Mouse (Mus musculus) limb, embryonic 14.5 days (tissue): ENCODE measurements around the gene Tmem199. TPM values are rescaled to one million over a fixed set of nuclear protein-coding genes. Genes with fewer than 3 reads are reported as not detected.

Source experiments
- ATAC-seq: fragments of 200-750 bp; cut with Nextera tagmentation; 2 replicates; pipeline ENCODE4 v1.8.0; 2017; ENCODE audit warnings: low read depth, moderate number of reproducible peaks, moderate TSS enrichment; ENCODE audit not compliant: low FRiP score
- DNase-seq: peaks from one replicate; pipeline ENCODE4 v3.0.0-alpha.2; 2015; ENCODE audit warnings: low spot score
- H3K27ac ChIP-seq: fragments of 300-500 bp; sonication (generic); replicated peaks from 2 replicates; pipeline ENCODE4 v1.5.1; 2014; ENCODE audit warnings: low read depth, mild to moderate bottlenecking, low read length, moderate library complexity, mixed read lengths
- H3K27me3 ChIP-seq: fragments of 300-500 bp; sonication (generic); 2 replicates; pipeline ENCODE4 v1.6.1; 2014; ENCODE audit warnings: low read length, mixed read lengths; ENCODE audit not compliant: control insufficient read depth, insufficient read depth
- H3K36me3 ChIP-seq: fragments of 300-500 bp; sonication (generic); 2 replicates; pipeline ENCODE4 v1.6.1; 2014; ENCODE audit warnings: mild to moderate bottlenecking, low read length, moderate library complexity, mixed read lengths; ENCODE audit not compliant: control insufficient read depth, insufficient read depth
- H3K4me1 ChIP-seq: fragments of 300-500 bp; sonication (generic); 2 replicates; pipeline ENCODE4 v1.6.1; 2014; ENCODE audit warnings: antibody characterized with exemption, low read length, mixed read lengths; ENCODE audit not compliant: control insufficient read depth, insufficient read depth
- H3K4me2 ChIP-seq: fragments of 300-500 bp; sonication (generic); replicated peaks from 2 replicates; pipeline ENCODE4 v1.6.1; 2014; ENCODE audit warnings: low read depth, mild to moderate bottlenecking, low read length, moderate library complexity; ENCODE audit not compliant: severe bottlenecking
- H3K4me3 ChIP-seq: fragments of 300-500 bp; sonication (generic); replicated peaks from 2 replicates; pipeline ENCODE4 v1.5.1; 2014; ENCODE audit warnings: low read length
- H3K9ac ChIP-seq: fragments of 300-500 bp; sonication (generic); 2 replicates; pipeline ENCODE4 v1.6.1; 2014; ENCODE audit warnings: mild to moderate bottlenecking, low read depth, low read length, moderate library complexity; ENCODE audit not compliant: severe bottlenecking
- H3K9me3 ChIP-seq: fragments of 300-500 bp; sonication (generic); 2 replicates; pipeline ENCODE4 v1.6.1; 2016; ENCODE audit warnings: low read length; ENCODE audit not compliant: control insufficient read depth
- POLR2A ChIP-seq: fragments of 200-500 bp; IDR thresholded peaks from 2 replicates; pipeline ENCODE4 v1.8.0; 2012; ENCODE audit warnings: inconsistent platforms, mild to moderate bottlenecking, moderate library complexity, borderline replicate concordance; ENCODE audit not compliant: insufficient read depth, insufficient read length; ENCODE audit errors: extremely low read depth
- WGBS: fragments of 180-500 bp; shearing (Covaris S2); extraction: QIAGEN DNeasy Blood & Tissue Kit; methylation state at CpG from one replicate; pipeline ENCODE4 v1.1.7; 2014; 5-methylcytosine and 5-hydroxymethylcytosine counted together
- polyA plus RNA-seq, 2 experiments: library from polyadenylated mRNA; depleted of rRNA in 1 of 2; stranded (reverse) in 1 of 2; unstranded in 1 of 2; fragments of >200 nt; fragmentation: Nextera tagmentation in 1 of 2; extraction: Ambion mirVana in 1 of 2; gene quantifications; 2 replicates each; pipeline versions ENCODE4 v1.2.1 to v1.2.3; 2012 to 2014

The Tmem199 gene
- polyA plus RNA-seq, 2 experiments, result 39.8 to 40.1 TPM

GRCm38 (mm10) chr11:78544449-78545111, 32.6 kb upstream of the Tmem199 start:
- no peak for TF ChIP-seq POLR2A
- Histone ChIP-seq H3K36me3 (peaks cover 43% of the 10 kb centered on the region), H3K4me3 (no peak overlapping the region), H3K27me3 (no peaks in the 10 kb centered on the region), H3K9ac (no peak overlapping the region), H3K27ac (no peak overlapping the region), H3K4me1 (peaks cover 9% of the 10 kb centered on the region), H3K9me3 (no peaks in the 10 kb centered on the region), H3K4me2 (no peak overlapping the region)
- 91% methylated on average over 7 of the region's 7 CpGs for whole genome bisulfite sequencing
- ATAC-seq, result no peak; the same call in 1 of the 2 replicates
- no peak for DNase-seq

GRCm38 (mm10) chr11:78540358-78540757, 28.4 kb upstream of the Tmem199 start:
- ATAC-seq (no peak), DNase-seq (no peak)
- WGBS, result 78% methylated on average over 3 of the region's 3 CpGs
- Histone ChIP-seq H3K36me3 (peaks cover 52% of the 10 kb centered on the region), H3K4me1 (peaks cover 10% of the 10 kb centered on the region; the same call in 1 of the 2 replicates), H3K27me3 (no peaks in the 10 kb centered on the region), H3K27ac (no peak overlapping the region), H3K4me2 (no peak overlapping the region), H3K4me3 (no peak overlapping the region), H3K9ac (no peak overlapping the region), H3K9me3 (no peaks in the 10 kb centered on the region)
- TF ChIP-seq POLR2A, result no peak

DNA sequence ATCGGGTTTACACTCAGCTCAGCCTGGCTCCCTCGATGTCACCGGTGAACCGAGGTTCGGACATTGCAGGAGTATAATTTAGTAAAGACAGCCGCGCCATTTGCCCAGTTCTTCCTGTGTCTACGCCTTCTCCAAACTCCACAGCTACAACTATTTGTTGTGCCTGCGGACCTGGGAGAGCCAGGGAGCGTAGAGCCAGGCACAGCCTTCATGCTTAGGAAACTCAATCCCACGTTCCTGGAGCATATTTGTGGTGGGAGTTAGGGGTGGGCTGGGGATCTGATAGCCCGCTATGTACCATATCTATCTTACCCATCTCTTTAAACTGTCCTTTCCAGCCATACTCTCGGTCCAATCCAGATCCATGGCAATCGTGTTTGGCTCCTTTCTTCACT, 24.7 kb upstream of the Tmem199 start:
- ATAC-seq, result no peak
- no peak for DNase-seq
- TF ChIP-seq POLR2A, result no peak
- Histone ChIP-seq H3K4me1 (peaks cover 18% of the 10 kb centered on the region), H3K36me3 (peaks cover 32% of the 10 kb centered on the region), H3K27ac (peak overlapping the region; percentile 86), H3K9ac (peak overlapping the region; percentile 87), H3K9me3 (no peaks in the 10 kb centered on the region), H3K4me2 (peak overlapping the region; percentile 74), H3K4me3 (peak overlapping the region; percentile 81), H3K27me3 (no peaks in the 10 kb centered on the region)
- WGBS, result 1% methylated on average over 14 of the region's 14 CpGs

DNA sequence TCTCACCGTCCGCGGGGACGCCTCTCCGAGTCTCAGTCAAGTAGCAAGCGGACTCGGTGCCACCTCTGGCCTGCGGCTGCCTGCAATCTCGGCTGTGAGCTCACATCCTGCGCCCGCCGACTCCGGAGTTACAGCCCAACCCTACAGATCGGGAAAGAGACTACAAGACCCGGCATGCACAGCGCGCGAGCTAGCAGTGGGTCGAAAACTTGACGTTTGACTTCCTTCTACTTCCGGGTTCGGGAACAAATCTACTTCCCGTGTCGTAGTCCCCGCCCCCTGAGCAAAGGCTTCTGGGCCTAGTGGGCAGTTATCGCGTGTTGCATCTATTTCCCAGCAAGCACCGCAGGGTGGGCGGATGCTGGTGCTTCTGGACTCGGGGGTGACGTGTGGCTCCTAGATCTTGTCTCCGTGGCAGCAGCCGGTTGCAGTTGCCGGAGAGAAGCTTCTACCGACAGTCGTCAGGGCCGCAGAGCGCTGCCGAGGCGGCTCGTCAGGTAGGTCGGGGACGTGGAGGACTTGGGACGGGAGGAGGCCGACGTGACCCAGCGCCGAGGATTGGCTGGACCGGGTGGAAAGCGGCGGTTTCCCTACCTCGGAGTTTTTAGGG, 24.2 kb upstream of the Tmem199 start, which contains the start of the genes Tnfaip1 and Ift20:
TSS of gene Tnfaip1 (minus strand) at position 253 of the 610 bp plus-strand sequence.
TSS of gene Ift20 (plus strand) at position 282 of the 610 bp plus-strand sequence.
- Histone ChIP-seq H3K27ac (peak within 1 kb of the TSS; percentile 92), H3K4me3 (peak within 1 kb of the TSS; percentile 81), H3K9me3 (no peaks in the 10 kb centered on the region), H3K27me3 (no peaks in the 10 kb centered on the region), H3K4me1 (peaks cover 18% of the 10 kb centered on the region), H3K9ac (peak within 1 kb of the TSS; percentile 87), H3K36me3 (peaks cover 32% of the 10 kb centered on the region), H3K4me2 (peak within 1 kb of the TSS; percentile 74)
- WGBS, result under 1% methylated on average over 52 of the region's 52 CpGs
- ATAC-seq, result peak; percentile 97
- peak; percentile 54; the same call in 1 of the 2 replicates for TF ChIP-seq POLR2A
- peak; percentile 100 for DNase-seq

DNA sequence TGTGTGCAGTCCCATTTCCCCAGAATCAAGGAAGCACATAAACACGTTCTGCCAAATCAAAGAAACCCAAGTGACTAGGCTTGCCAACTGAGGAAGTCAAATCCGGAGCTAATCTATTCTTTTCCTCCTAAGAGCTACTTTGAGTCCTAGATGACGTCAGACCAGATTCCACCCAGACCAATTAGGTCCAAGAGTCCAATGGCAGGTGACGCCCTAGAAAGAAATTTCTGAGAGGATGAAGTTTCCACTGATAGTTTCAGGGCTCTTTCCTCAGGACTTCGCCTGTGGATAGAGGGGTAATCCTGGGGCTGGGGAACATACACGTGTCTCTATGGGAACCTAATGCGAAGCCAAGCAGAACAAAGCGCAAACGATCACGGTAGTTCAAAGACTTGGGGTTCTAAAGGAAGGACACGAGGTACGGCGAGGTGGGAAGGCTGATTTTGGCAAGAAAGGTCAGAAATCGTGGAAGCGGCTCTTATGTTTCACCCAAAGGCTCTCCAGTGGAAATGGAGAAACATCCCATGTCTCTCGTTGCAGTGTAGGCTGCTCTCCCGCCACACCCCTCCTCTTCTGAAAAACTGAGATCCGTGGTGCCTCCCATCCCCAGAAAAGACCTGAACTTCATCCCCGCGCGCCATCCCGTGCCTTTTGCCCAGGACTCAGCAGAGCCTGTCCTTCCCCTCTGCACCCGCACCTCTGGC, 23.6 kb upstream of the Tmem199 start:
- Histone ChIP-seq H3K9me3 (no peaks in the 10 kb centered on the region), H3K4me3 (peak overlapping the region; percentile 81), H3K9ac (peak overlapping the region; percentile 87), H3K36me3 (peaks cover 33% of the 10 kb centered on the region), H3K4me1 (peaks cover 18% of the 10 kb centered on the region), H3K27ac (peak overlapping the region; percentile 92), H3K4me2 (peak overlapping the region; percentile 65), H3K27me3 (no peaks in the 10 kb centered on the region)
- ATAC-seq (peak; percentile 51; the same call in 1 of the 2 replicates), DNase-seq (peak; percentile 74)
- under 1% methylated on average over 23 of the region's 23 CpGs for WGBS
- TF ChIP-seq POLR2A, result no peak
